Mouse (Mus musculus): ENCODE results near the gene Tmem45a.

Tmem45a gene

DNA sequence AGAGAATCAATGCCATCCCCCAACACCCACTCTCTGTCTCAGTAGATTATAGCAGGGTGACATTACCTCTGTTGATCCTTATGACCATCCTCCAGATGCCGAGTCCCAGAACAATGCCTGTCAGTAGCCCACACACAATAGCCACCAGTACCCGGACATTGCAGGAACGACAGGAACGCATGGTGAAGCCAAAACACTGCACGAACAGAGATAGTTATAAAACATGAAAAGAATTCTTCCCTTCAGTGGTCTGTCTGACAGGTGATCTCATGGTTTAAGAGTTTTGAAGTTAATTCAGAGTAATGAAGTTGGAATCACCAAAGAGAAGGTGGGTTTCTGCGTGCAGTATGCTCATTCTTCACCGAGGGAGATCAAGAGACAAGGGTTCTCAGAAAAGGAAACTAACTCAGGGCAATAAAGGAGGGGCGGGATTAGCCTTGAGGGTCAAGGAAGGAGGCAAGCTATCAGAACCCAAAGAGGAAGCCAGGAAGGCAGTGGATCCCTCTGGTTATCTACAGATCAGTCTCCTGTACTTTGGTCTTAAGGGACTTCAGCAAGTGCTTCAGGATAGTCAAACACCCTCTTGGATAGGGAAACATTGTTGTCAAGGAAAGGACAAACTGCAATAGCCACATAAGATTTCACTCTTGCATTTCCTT, 90.4 kb downstream of the Tmem45a start, which contains the start of gene Adgrg7:
Adgrg7 (minus strand) TSS at position 375 of the 659 bp plus-strand sequence.
- no peak for DNase-seq (ENCODE audit: low spot score in 2 of 2)

DNA sequence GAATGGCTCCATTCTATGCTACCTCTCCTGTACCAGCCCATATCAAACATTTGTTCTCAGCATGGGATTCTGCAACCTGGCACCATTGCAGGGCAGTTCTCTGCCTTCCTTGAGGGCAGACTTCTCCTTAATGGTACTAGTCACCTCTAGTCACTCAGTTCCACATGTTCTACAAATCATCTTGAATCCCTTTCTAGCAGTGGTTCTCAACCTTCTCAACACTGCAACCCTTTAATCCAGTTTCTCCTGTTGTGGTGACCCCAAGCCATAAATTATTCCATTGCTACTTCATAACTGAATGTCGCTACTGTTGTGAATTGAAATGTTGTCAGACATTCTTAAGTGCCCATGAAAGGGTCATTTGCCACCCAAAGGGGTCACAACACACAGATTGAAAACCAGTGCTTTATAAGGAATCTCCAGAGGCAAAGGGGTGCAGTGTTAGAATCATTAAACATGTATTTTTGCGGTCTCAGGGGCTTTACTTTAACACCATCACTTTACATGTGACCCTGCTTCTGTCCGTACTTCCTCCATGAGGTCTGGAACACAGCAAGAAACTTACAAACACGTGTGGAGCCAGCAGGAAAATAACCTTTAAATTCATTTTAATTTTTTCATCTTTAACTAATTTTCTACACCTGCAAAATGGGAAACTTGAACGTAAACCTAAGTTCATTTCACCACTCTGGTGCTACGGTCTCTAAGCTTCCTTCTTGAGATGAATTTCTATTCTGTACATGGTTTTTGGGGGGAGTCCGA, 91.4 kb downstream of the Tmem45a start:
- DNase-seq (ENCODE audit: low spot score in 2 of 2): no peak

DNA sequence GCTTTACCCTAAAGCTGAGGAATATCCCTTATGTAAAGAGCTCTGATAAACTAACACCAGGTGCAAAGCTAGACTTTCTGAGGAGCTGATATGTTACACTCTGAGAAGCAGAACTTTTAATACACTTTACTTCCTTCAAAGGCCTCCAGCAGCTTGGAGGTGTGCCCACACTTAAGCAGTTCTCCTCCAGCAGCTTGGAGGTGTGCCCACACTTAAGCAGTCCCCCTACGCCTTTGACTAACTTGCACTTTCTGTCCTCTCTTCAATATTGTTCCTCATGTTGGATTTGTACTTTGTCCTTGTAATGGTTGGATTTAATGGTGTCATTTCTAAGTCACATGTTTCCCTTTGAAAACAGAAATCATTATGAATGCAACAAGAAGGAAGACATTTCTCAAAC, 92.2 kb downstream of the Tmem45a start:
- no peak for DNase-seq (ENCODE audit: low spot score in 2 of 2)

DNA sequence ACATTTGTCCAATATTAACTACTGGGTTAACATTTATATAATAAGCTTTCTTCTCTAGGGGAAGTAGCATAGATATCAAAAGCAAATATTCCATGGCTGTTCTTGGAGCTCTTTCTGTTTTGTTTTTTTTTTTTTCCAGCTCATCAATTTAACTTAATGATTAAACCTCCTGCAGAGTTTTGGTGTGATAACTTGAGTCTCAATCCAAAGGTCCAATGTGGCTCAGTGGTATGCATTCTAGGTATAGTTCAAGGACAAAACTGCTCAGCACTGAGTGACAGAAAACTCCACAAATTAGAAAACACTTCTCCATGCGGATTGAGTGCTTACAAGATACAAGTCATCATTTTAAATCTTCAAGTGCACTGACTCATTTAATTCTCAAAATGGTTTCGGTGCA, 100.0 kb downstream of the Tmem45a start:
- no peak for DNase-seq (ENCODE audit: low spot score in 2 of 2)

DNA sequence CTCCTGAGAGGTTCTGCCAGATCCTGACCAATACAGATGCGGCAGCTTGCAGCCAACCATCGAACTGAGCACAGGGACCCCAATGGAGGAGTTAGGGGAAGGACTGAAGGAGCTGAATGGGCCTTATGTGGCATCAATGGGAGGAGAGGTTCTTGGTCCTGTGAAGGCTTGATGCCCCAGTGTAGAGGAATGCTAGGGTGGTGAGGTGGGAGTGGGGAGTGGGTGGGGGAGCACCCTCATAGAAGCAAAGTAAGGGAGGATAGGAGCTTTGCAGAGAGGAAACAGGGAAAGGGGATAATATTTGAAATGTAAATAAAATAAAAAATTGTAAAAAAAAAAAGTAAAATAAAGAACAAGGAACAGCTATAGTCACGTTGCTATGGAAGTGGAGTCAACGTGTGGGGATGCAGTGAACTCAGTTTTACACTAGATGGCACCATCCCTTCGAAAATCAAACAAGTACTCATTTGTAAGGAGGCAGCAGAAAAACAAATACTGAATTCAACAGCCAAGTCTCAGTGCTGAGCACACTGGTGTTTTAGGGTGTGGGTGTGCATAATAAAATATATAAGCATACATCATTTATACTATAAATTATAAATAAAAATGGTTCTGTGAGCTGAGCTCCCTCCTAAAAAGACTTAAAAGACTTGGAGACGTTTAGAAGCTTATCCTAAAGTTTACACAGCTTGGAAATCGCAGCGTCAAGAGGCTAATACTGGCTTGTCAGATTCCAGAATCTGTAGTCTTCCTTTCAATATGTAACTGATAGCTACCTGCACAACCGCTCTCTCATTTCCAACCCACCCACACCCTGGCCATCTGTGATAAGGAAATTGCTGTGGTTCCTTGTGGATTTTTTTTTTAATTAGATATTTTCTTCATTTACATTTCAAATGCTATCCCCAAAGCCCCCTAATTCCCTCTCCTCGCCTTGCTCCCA, 114.5 kb downstream of the Tmem45a start:
- no peak for DNase-seq (ENCODE audit: low spot score in 2 of 2)

Measured in spleen, postnatal 14 days (tissue).